Mouse (Mus musculus) heart, adult 11 months (tissue): ENCODE measurements at regions not wholly inside any gene's neighbourhood (a gene's known extent, or its start where the extent isn't known, plus 50 kb on each side); places are given as distances from the start of the nearest gene placed in this dataset.

ENCODE experiments used
- DNase-seq: peaks from one replicate; pipeline ENCODE4 v3.0.0; 2022

DNA sequence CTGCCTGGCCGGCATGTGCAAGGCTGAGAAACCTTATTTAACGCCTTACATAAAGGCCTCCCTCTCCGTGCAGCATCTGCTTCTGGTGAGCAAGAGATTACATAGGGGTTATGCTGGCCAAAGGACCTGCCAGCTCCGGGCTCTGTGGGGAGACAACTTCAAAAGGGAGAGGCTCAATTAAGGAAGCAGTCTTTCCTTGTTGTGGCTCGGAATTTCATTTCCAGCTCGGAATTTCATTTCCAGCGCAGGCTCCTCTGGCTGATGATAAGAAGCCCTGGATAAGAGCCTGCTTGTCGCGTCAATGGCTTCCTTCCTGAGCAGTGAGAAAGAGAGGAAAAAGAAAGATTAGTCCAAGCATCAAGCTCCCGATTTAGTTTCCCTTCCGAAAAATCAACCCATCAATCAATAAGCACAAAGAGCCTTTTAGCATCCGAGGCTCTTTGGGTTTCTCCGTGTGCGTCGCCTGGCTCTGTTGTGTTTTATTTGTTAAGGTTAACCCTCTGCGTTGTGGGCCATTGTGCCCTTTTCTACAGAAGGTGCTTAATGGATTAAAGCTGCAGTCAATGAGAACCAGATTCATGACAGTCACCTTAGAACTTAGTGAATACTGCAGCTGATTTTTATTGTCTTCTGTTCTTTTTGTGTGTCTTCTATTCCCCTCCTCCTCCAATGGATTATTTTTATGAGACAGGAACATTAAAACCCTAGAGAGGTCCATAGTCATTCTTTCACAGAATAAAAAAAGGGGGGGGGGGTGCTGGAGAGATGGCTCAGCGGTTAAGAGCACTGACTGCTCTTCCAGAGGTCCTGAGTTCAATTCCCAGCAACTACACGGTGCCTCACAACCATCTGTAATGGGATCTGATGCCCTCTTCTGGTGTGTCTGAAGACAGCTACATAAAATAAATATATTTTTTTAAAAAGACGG lies 218.3 kb downstream of the Myo1b start:
- peak; percentile 96 for DNase-seq

DNA sequence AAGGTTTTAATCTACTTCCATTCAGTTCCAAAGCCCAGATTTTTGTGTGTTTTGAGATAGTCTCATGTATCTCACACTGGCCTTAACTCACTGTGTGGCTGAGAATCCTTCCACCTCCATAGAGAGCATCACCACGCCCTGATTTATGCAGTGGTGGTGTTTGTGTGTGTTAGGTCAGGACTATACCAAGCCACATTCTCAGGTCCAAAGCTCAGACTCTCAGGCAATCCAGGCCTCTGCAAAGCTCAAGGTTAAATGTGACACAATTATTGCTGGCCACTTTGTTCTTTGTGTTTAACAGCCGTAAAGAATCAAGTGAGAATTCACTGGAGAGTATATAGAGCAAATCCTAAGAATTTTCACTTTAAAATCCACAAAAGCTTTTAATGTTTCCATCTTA lies 218.2 kb upstream of the Nabp1 start:
- DNase-seq, result no peak

DNA sequence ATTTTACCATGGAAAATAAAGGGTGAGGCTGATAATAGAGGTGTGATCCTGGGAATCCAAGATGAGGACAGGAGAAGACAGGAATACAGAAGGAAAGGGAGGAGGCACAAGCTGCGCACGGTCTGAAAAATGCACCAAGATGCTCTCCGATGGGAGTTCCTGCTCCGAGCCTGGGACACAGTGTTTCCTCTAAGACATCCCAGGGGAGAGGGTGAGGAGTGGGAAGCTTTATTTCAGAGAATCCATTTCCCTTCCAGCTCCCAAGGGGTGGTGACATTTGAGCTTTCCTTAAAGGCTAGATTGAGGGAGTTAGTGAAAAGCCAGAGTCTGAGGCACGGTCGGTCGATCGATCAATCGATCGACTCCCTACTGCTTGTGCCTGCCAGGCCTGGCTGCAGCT lies 212.7 kb upstream of the Nabp1 start:
- DNase-seq, result peak; percentile 97

DNA sequence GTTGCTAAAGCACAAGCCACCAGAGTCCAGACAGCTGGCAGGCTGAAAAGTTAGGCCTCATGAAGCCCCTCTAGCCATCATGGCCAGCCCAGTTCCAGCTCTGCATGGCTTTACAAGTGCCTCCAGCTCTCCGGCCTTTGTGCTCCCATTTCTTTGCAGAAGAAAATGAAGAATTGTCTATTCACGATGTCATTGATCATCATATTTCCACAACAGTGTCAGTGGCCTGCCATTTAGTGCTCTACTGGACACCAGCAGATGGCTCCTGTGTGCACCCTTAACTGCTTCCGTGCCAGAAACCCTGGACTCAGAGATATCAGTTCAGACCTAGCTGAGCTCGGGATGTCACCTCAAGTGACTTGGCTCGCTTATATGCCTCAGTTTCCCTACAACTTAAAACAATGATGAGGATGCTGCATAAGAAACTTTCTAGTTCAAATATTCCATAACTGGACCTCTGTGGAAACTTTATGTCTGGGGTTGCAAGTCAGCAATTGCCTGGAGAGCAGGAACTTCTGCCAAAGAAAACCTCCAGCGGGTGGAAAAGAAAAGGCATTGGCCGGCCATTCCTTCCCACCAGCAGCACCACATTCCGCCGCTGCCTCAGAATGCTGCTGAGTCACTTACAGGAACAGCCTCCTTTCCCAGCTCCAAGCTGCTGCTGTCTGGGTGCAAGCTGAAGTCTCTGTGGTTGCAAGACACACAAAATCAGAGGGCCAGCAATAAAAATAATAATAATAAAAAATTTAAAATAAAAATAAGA lies 211.4 kb upstream of the Nabp1 start:
- peak; percentile 96 for DNase-seq

DNA sequence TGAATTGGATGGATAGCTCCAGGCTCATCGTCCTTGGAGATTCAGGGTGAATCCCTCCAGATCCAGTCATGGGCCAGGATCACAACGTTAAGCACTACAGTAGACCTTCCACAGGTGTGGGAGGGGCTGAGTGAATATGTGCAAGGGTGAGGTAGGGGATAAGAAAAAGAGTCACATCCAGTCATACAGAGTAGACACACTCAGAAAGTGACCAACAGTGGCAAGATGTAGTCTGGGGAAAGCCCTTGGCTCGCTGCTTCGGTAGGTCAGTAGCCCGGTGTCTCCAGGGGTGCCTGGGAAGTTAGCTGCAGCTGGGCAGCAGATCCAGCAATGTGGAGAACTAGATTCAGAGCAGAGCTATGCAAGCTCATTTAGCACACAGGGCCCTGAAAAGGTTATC lies 210.7 kb upstream of the Nabp1 start:
- DNase-seq, result peak; percentile 83

DNA sequence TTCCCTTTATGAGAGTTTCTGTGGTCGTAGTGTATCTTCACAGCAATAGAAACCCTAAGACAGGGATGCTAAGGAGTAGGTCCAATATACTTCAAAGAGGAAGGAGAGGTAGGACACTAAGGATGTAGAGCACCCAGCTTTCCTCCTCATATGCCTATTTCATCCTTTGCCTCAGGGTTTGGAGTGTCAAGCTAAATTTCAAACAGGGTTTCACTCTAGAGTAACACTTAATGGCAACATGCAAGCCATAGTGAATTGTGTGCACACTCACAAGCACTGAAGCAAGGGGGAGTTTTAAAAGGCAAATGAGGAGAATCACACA lies 210.0 kb upstream of the Nabp1 start:
- DNase-seq, result no peak

DNA sequence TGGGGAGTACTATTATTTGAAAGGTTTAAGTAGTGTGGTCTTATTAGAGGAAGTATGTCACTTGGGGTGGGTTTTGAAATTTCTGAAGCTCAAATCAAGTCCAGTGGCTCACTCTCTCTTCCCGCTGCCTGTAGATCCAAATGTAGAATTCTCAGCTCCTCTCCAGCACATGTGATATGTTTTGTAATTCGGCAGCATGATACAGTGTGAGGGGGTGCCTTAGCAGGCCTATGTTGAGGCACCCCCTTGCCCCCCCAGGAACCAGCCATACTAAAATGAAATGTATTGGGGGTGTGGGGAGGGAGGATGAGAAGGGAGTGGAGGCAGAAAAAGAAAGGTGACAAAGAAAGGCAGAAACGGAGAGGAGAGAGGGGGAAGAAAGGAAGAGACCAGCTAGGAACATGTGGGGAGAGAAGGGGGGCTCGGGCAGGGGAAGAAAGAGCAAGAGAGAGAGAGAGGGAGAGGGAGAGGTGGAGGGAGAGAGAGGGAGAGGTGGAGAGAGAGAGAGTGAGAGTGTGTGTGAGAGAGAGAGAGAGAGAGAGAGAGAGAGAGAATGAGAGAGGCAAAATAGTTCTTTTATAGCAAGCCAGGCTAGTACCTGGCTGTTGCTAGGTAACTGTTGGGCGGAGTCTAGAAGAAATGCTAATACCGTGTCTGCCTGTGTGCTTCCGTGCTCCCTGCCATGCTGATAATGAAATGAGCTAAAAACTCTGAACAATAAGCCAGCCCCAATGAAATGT lies 209.4 kb upstream of the Nabp1 start:
- DNase-seq, result no peak

DNA sequence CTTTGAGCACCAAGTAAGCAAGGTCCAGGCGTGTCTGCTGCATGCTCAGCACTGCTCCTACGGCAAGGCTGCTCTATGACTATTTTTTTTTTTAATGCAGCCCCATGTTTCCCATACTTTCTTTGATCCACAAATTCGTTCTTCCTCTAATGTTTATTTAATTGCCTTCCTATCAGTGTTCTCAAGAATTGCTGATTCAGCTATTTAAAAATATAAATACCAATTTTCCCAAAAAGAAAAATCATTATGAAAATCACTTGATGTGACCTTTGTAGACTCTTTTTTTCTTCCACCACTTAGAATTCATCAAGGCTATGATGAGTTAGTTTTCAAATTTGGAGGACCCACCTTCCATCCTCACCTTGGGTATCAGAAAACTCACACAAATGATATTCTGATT lies 208.5 kb upstream of the Nabp1 start:
- DNase-seq, result no peak

DNA sequence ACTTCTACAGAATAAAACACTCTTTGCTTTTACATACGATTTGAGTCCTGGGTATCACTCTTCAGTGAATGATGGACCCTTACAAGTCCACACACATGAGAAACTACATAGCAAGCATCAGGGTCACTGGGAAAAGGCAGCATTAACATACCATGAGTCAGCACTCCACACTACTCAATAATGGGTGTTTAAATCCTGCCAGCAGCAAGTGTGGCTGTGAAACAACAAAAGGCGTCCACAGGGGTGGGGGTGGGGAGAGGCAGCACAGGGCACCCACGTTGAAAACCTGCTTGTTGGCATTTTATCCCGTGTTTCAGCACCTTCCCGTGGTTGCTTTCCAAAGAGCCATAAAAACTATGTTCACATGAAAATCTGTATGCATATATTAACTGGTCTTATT lies 204.0 kb upstream of the Nabp1 start:
- DNase-seq, result no peak

DNA sequence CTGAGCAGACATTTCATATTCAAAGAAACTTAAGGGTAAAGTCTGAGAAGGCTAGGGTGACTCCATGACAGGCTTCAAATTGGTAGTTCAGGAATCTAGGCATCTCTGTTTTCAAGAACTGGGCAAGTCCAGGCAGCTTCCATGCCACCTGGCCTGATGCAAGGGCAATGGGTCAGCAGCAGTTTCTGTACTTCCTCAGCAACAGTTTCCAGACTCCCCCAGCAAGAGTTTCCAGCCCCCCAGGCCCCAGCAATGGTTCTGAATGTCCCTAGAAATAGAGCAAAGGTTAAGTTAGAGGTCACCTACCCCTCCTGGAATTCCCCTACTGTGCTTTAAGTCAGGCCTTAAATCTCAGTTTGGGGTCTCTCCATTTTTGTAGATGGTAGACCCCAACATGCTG lies 203.6 kb upstream of the Nabp1 start:
- no peak for DNase-seq

DNA sequence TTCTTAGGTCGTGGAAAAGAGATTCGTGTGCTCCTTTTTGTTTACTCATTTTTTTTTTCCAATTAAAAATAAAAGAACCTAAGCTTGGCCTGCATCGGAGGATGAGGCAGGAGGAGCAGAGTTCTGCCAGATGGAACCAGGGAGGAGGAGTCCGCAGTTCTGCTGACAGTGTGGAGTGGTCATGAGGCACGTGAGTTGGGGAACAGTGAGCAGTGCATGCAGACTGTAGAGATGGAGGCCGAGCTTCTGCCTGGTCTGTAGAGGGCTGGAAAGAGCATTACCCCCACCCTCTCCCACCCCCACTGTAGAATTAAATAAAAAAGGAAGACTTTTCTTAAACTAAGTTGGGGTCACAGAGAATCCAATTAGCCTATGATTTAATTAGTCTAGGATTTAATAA lies 202.5 kb upstream of the Nabp1 start:
- DNase-seq, result no peak

DNA sequence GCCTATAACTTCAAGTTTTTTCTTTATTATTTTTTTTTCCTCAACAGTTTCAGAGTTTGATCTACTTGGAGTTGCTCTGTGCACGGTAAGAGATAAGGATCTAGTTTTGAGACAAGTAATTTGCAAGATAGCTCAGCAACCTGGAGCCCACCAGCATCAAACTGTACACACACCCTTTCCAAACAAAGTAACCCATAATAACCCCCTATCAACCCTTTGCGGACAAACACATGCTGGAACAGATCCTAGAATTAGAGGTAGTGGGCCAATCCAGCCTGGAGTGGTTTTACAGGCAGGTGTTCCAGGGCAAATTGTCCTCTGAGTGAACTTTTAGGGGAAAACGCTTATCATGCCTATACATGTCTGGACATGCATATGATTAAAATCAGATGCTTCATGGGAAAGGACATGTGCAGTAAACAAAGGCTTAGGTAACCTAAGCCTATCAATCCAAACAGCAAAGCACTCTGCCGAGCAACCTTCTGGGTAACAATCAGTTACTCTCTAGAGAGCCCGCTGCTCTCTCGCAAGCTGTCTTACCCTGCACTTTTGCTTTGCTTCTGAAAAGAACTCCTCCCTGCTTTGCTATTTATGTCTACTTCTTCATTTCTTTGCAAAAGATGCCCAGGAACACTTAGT lies 200.2 kb upstream of the Nabp1 start:
- no peak for DNase-seq

DNA sequence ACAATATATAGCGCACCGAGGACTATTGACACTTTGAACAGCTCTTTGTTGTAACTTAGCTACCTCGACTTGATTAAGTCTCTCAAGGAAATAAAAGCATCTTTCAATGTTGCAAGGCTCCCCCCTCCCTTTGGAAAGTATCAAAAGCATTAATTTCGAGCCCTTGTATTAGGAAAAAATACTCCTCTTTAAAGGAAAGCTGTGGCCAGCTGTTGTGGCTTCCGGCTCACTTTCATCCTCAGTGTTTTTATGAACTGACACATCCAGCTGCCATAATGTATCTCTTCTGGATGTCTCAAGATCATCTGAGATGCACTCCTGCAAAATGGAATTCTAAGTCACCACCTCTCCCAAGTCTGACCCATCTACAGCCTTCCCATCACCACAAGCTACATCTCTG lies 199.6 kb upstream of the Nabp1 start:
- peak; percentile 89 for DNase-seq

DNA sequence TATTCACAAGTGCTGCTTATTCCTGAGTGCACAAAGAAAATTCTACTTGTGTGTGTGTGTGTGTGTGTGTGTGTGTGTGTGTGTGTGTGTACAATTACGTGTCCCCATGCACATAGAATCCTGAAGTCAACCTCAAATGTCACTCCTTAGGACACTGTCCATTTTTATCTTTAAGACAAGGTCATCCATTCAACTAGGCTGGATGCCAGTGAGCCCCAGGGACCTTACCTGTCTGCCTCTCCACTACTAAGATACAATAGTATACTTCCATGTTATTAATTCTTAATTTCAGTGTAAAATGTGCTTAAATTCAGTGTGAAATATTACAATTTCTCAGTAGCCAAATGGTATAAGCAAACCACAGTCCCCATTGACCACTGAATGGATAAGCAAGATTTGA lies 193.5 kb upstream of the Nabp1 start:
- DNase-seq, result no peak

DNA sequence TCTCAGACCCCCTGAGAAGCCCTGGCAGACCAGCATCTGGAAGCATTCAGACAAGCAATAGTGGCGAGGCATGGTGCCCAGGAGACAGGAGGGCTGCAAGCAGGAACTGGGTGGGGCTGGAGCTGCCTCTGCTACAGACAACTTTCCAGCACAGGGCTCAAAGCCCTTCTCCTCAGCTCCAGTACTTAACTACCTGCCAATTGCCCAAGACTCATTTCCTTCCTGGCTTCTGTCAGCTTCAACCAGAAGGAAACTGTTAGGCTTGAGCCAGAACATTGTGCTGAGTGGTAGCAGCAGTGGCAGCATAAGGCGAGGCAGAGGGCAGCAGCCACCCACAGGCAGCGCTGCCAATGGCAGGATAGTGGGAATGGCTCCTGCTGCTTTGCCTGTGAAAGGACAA lies 193.1 kb upstream of the Nabp1 start:
- DNase-seq, result peak; percentile 90

DNA sequence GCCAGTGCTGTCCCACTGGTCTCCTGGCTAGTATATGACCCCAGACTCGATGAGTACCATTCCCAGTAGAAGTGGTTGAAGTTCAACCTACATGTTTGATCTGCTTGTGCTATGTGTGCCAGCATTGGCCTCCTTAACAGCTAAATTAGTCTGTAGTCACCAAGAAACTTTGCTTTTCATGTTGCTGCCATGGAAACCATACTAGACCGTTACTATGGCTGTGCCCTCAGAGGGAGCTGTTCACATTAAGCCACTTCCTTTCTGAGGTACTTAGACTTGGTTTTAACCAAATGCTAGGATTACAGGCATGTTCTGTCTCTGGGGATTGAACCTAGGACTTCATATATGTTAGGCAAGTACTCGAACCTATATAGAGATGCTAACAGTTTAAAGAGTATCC lies 191.8 kb upstream of the Nabp1 start:
- DNase-seq, result no peak

DNA sequence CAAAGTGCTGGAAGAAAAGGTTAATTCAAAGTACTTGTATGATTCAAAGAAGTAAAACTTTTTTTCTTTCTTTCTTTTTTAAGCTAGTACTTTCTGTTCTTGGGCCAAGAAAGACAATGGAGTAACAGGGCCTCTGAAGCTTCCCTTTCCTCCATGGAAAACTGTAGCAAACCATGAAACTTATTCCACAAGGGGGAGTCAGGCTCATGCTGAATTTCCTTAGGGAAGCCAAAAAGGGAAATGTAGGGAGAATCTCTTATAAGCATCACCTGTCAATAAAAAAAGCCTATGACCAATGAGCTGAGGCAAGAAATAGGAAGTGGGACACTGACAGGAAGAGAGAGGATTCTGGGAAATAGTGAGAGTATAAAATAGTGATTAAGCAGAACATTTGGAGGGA lies 190.7 kb upstream of the Nabp1 start:
- DNase-seq, result no peak

DNA sequence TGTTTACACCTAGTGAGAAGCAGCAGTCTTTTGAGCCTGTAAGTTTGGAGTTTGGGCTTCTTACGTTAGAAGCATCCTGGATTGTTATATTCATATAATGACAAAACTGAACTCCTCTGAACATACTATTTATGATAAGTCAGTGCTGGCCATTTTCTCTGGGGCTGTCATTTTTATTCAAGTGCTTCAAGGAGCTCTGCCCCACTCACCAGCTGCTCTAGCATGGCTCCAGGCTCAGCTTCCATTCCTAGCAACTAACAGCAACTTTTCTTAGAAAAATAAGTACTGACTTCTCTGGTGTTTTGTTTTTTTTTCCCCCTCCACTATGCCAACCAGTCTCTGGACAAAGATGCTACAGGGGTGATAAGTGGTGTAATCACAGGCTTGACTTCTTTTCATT lies 182.3 kb upstream of the Nabp1 start:
- no peak for DNase-seq

DNA sequence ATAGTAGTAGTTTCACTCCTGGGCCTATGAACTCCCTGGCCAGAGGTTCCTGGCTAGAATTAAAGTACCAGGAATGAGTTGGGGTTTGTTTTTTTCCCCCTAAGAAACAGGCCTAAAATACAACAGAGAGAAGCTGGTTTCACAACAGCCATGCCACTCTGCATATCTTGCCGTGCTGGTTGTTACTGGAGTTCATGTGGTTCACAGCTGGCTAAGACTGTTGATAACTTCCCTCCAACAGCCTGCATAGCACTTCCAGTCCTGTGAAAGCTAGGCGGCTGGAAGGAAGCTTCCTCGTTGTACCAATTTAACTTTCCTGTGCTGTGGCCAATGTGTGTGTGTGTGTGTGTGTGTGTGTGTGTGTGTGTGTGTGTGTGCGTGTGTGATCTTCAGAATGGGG lies 179.0 kb upstream of the Nabp1 start:
- DNase-seq, result no peak

DNA sequence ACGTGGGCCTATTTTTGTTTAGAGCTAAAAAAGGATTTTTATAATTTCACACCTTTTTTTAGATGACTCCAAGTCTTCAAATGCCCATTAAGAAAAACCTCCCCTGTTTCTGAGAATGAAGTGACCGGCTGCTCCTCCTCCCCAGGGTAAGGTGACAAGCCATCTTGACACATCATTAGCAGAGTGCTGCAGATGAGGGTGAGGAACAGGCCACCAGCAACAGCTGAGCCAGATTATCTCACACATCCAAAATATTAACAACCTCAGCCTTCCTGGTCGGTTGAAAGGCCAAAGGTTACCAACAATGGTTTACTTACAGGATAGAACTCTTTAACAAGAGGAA lies 172.4 kb upstream of the Nabp1 start:
- no peak for DNase-seq

DNA sequence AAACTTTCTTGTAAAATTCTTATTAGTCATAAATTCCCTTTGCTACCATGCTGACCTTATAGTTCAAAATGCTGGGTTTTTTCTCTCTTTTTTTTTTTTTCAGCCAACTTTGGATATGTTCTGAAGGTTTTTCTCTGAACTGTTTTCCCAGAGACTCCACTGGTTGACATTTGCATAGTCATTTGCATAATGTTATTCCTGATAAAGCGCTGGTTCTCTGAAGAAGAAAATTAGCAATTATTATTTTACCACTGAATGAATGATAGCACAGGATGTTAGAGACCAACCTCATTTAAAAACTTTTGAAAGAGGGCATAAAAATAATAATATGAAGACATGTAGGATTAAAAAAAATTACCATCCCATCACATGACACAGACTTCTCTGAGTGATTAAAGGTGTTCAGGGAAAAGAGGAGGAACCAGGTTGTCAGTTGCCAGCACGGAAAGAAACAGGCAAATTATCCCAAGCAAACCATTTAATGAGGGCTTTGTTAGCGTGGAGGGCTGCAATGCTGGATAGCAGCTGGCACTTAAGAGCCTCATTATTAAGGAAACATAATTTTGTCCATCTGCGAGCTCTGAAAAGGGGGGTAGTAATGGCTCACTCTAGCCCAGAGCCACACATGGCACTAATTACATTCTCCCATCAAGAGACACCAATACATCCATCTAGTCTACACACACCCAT lies 171.9 kb upstream of the Nabp1 start:
- no peak for DNase-seq

DNA sequence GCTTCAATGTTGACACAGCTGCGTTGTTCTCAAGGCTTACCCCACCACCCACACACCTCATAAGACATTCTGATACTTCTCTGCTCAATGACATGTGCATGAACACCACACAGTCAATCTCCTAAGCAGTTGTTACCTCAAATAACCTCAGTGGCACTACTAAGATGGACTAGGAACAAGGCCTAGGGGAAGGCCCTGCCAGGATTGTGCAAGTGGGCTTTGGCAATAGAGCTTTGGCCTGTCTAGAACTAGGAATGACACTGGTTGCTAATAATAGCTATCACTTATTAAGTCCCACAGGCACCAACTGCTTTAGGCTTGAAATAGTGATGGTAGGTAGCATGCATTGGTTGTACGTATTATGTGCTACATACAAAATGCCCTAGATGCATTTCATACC lies 169.7 kb upstream of the Nabp1 start:
- peak; percentile 96 for DNase-seq

DNA sequence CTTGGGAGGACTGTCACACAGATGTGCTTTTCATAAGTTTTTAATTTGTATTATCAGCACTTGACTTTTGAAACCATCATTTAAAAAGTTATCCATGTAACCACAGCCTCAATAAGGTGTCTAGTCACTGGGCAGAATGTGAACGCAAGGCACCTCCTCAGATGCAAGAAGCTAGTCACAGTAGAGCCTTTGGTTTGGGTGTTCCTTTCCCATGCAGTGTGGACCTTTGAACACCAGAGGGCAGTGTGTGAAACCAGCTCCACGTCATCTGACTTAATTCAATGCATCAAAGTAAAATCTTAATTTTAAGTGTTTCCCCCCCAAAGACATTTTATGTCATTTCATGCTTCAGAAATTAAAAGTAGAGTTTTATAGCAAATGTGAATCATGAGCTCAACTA lies 166.2 kb upstream of the Nabp1 start:
- no peak for DNase-seq
